Mouse (Mus musculus): ENCODE measurements around the gene Dnpep. TPM values are rescaled to one million over a fixed set of nuclear protein-coding genes. Genes with fewer than 3 reads are reported as not detected.

Dnpep gene
- total and polyA plus RNA-seq, 2 experiments from 2014 or later: 128 to 145 TPM

GRCm38 (mm10) chr1:75277195-75278188 lies 40.3 kb downstream of the Dnpep start:
- 0 out of 2 replicates have a peak, but pooled peaks cover 3% of the 10 kb centered on the region for H3K27me3 ChIP-seq (ENCODE audit: insufficient read depth, low read length)
- H3K4me3 ChIP-seq (ENCODE audit: low read depth, low read length): peak overlapping the region; percentile 39
- peak overlapping the region; percentile 54 for H3K9ac ChIP-seq (replicated peaks; ENCODE audit: low read length, poor library complexity, severe bottlenecking)
- ATAC-seq (ENCODE audit: low FRiP score): peak; percentile 69; the same call in 1 of the 2 replicates
- peak overlapping the region; percentile 52 for H3K27ac ChIP-seq (ENCODE audit: low read depth, low read length)
- DNase-seq (ENCODE audit: low spot score): peak; percentile 60
- no peak for TF ChIP-seq CTCF (IDR thresholded peaks at IDR 0.05)
- no peaks in the 10 kb centered on the region for H3K4me1 ChIP-seq (ENCODE audit: insufficient read depth, low read length)
- H3K36me3 ChIP-seq (ENCODE audit: insufficient read depth, low read length): no peaks in the 10 kb centered on the region
- WGBS: 2% methylated on average over 23 of the region's 23 CpGs
- peak overlapping the region; percentile 55 for H3K4me2 ChIP-seq (ENCODE audit: low read depth, low read length, poor library complexity, severe bottlenecking)
- H3K9me3 ChIP-seq (ENCODE audit: low read length): no peaks in the 10 kb centered on the region

- no peaks in the 10 kb centered on the region; the same call in 1 of the 2 replicates for H3K27me3 ChIP-seq (ENCODE audit: insufficient read depth, low read length)
- TF ChIP-seq CTCF (IDR thresholded peaks at IDR 0.05): peak; percentile 38
- peak within 1 kb of the TSS; percentile 64 for H3K9ac ChIP-seq (replicated peaks; ENCODE audit: low read length, poor library complexity, severe bottlenecking)
- H3K4me3 ChIP-seq (ENCODE audit: low read depth, low read length): peak within 1 kb of the TSS; percentile 55
- peak; percentile 79 for DNase-seq (ENCODE audit: low spot score)
- peak within 1 kb of the TSS; percentile 70 for H3K27ac ChIP-seq (ENCODE audit: low read depth, low read length)
- 0 out of 2 replicates have a peak, but pooled peaks cover 3% of the 10 kb centered on the region for H3K36me3 ChIP-seq (ENCODE audit: insufficient read depth, low read length)
- ATAC-seq (ENCODE audit: low FRiP score): peak; percentile 79
- 12% methylated on average over 29 of the region's 32 CpGs for WGBS
- H3K4me2 ChIP-seq (ENCODE audit: low read depth, low read length, poor library complexity, severe bottlenecking): peak within 1 kb of the TSS; percentile 55
- no peaks in the 10 kb centered on the region for H3K9me3 ChIP-seq (ENCODE audit: low read length)
- peaks cover 2% of the 10 kb centered on the region; the same call in 1 of the 2 replicates for H3K4me1 ChIP-seq (ENCODE audit: insufficient read depth, low read length)
Measured at GRCm38 (mm10) chr1:75264091-75264880, 53.5 kb downstream of the Dnpep start, which contains the start of gene Ptprn. Gene Ptprn (minus strand): TSS chr1:75264502.

GRCm38 (mm10) chr1:75262969-75263951 lies 54.5 kb downstream of the Dnpep start:
- TF ChIP-seq CTCF (IDR thresholded peaks at IDR 0.05): no peak
- H3K36me3 ChIP-seq (ENCODE audit: insufficient read depth, low read length): peaks cover 4% of the 10 kb centered on the region
- 2% methylated on average over 39 of the region's 40 CpGs for WGBS
- H3K27ac ChIP-seq (ENCODE audit: low read depth, low read length): peak overlapping the region; percentile 70
- peak overlapping the region; percentile 64 for H3K9ac ChIP-seq (replicated peaks; ENCODE audit: low read length, poor library complexity, severe bottlenecking)
- peaks cover 2% of the 10 kb centered on the region; the same call in 1 of the 2 replicates for H3K4me1 ChIP-seq (ENCODE audit: insufficient read depth, low read length)
- ATAC-seq (ENCODE audit: low FRiP score) (peak; percentile 73), DNase-seq (ENCODE audit: low spot score) (peak; percentile 57)
- peak overlapping the region; percentile 55 for H3K4me2 ChIP-seq (ENCODE audit: low read depth, low read length, poor library complexity, severe bottlenecking)
- no peaks in the 10 kb centered on the region; the same call in 1 of the 2 replicates for H3K27me3 ChIP-seq (ENCODE audit: insufficient read depth, low read length)
- no peaks in the 10 kb centered on the region for H3K9me3 ChIP-seq (ENCODE audit: low read length)
- peak overlapping the region; percentile 55 for H3K4me3 ChIP-seq (ENCODE audit: low read depth, low read length)

- H3K9me3 ChIP-seq (ENCODE audit: low read length): no peaks in the 10 kb centered on the region
- TF ChIP-seq CTCF (IDR thresholded peaks at IDR 0.05): no peak
- DNase-seq (ENCODE audit: low spot score): no peak
- no peaks in the 10 kb centered on the region; the same call in 1 of the 2 replicates for H3K27me3 ChIP-seq (ENCODE audit: insufficient read depth, low read length)
- peaks cover 6% of the 10 kb centered on the region for H3K36me3 ChIP-seq (ENCODE audit: insufficient read depth, low read length)
- H3K4me3 ChIP-seq (ENCODE audit: low read depth, low read length): no peak overlapping the region
- no peak overlapping the region for H3K27ac ChIP-seq (ENCODE audit: low read depth, low read length)
- H3K4me1 ChIP-seq (ENCODE audit: insufficient read depth, low read length): peaks cover 2% of the 10 kb centered on the region; the same call in 1 of the 2 replicates
- H3K4me2 ChIP-seq (ENCODE audit: low read depth, low read length, poor library complexity, severe bottlenecking): no peak overlapping the region
- no peak for ATAC-seq (ENCODE audit: low FRiP score)
- H3K9ac ChIP-seq (replicated peaks; ENCODE audit: low read length, poor library complexity, severe bottlenecking): no peak overlapping the region
Measured at GRCm38 (mm10) chr1:75261278-75261677, 56.5 kb downstream of the Dnpep start.

Other genes starting within 250 kb of the Dnpep start
- gene Nhej1, start 192.8 kb downstream of the Dnpep start, total RNA-seq (2014; rRNA removed): 1.8 and 2.4 TPM in 2 replicates
- gene Nhej1, start 192.8 kb downstream of the Dnpep start, polyA plus RNA-seq (2015; fragmentation: Nextera tagmentation; extraction: Ambion mirVana): 2.9 and 3.4 TPM in 2 replicates
- gene Slc23a3, start 184.1 kb downstream of the Dnpep start, total RNA-seq (2014; rRNA removed): not detected in 2 replicates
- not detected in 2 replicates for gene Slc23a3, start 184.1 kb downstream of the Dnpep start, polyA plus RNA-seq (2015; fragmentation: Nextera tagmentation; extraction: Ambion mirVana)
- gene Cnppd1, start 175.3 kb downstream of the Dnpep start, total RNA-seq (2014; rRNA removed): 50.5 and 51.4 TPM in 2 replicates
- 48.4 and 50.2 TPM in 2 replicates for gene Cnppd1, start 175.3 kb downstream of the Dnpep start, polyA plus RNA-seq (2015; fragmentation: Nextera tagmentation; extraction: Ambion mirVana)
- gene Retreg2, start 175.2 kb downstream of the Dnpep start, total RNA-seq (2014; rRNA removed): 220 and 228 TPM in 2 replicates
- 145 TPM in 2 replicates for gene Retreg2, start 175.2 kb downstream of the Dnpep start, polyA plus RNA-seq (2015; fragmentation: Nextera tagmentation; extraction: Ambion mirVana)
- 28.5 and 38.4 TPM in 2 replicates for gene Zfand2b, start 149.3 kb downstream of the Dnpep start, total RNA-seq (2014; rRNA removed)
- gene Zfand2b, start 149.3 kb downstream of the Dnpep start, polyA plus RNA-seq (2015; fragmentation: Nextera tagmentation; extraction: Ambion mirVana): 41.1 and 42.5 TPM in 2 replicates
- 43.5 and 44.6 TPM in 2 replicates for gene Abcb6, start 137.6 kb downstream of the Dnpep start, total RNA-seq (2014; rRNA removed)
- 46.7 and 49.1 TPM in 2 replicates for gene Abcb6, start 137.6 kb downstream of the Dnpep start, polyA plus RNA-seq (2015; fragmentation: Nextera tagmentation; extraction: Ambion mirVana)
- gene Ankzf1, start 125.8 kb downstream of the Dnpep start, total RNA-seq (2014; rRNA removed): 20.1 and 27.7 TPM in 2 replicates
- 15.7 and 17.0 TPM in 2 replicates for gene Ankzf1, start 125.8 kb downstream of the Dnpep start, polyA plus RNA-seq (2015; fragmentation: Nextera tagmentation; extraction: Ambion mirVana)
- gene Atg9a, start 125.8 kb downstream of the Dnpep start, total RNA-seq (2014; rRNA removed): 97.0 and 135 TPM in 2 replicates
- 71.8 and 75.6 TPM in 2 replicates for gene Atg9a, start 125.8 kb downstream of the Dnpep start, polyA plus RNA-seq (2015; fragmentation: Nextera tagmentation; extraction: Ambion mirVana)
- gene Glb1l, start 107.2 kb downstream of the Dnpep start, total RNA-seq (2014; rRNA removed): 18.3 and 25.6 TPM in 2 replicates
- 18.2 and 18.4 TPM in 2 replicates for gene Glb1l, start 107.2 kb downstream of the Dnpep start, polyA plus RNA-seq (2015; fragmentation: Nextera tagmentation; extraction: Ambion mirVana)
- gene Stk16, start 107.2 kb downstream of the Dnpep start, total RNA-seq (2014; rRNA removed): 98.8 and 130 TPM in 2 replicates
- 111 and 113 TPM in 2 replicates for gene Stk16, start 107.2 kb downstream of the Dnpep start, polyA plus RNA-seq (2015; fragmentation: Nextera tagmentation; extraction: Ambion mirVana)
- 99.2 and 165 TPM in 2 replicates for gene Tuba4a, start 98.1 kb downstream of the Dnpep start, total RNA-seq (2014; rRNA removed)
- gene Tuba4a, start 98.1 kb downstream of the Dnpep start, polyA plus RNA-seq (2015; fragmentation: Nextera tagmentation; extraction: Ambion mirVana): 87.0 and 115 TPM in 2 replicates
- gene A630095N17Rik, start 85.9 kb downstream of the Dnpep start, total RNA-seq (2014; rRNA removed): not detected in 2 replicates
- not detected in 2 replicates for gene A630095N17Rik, start 85.9 kb downstream of the Dnpep start, polyA plus RNA-seq (2015; fragmentation: Nextera tagmentation; extraction: Ambion mirVana)
- gene Dnajb2, start 81.6 kb downstream of the Dnpep start, total RNA-seq (2014; rRNA removed): 43.6 and 46.7 TPM in 2 replicates
- gene Dnajb2, start 81.6 kb downstream of the Dnpep start, polyA plus RNA-seq (2015; fragmentation: Nextera tagmentation; extraction: Ambion mirVana): 61.7 and 65.1 TPM in 2 replicates
- 116 and 127 TPM in 2 replicates for gene Ptprn, start 53.5 kb downstream of the Dnpep start, total RNA-seq (2014; rRNA removed)
- gene Ptprn, start 53.5 kb downstream of the Dnpep start, polyA plus RNA-seq (2015; fragmentation: Nextera tagmentation; extraction: Ambion mirVana): 51.4 and 52.2 TPM in 2 replicates
- 302 and 332 TPM in 2 replicates for gene Resp18, start 39.6 kb downstream of the Dnpep start, total RNA-seq (2014; rRNA removed)
- gene Resp18, start 39.6 kb downstream of the Dnpep start, polyA plus RNA-seq (2015; fragmentation: Nextera tagmentation; extraction: Ambion mirVana): 409 and 416 TPM in 2 replicates
- gene Des, start 42.3 kb upstream of the Dnpep start, total RNA-seq (2014; rRNA removed): 1.9 and 2.6 TPM in 2 replicates
- 1.4 and 1.6 TPM in 2 replicates for gene Des, start 42.3 kb upstream of the Dnpep start, polyA plus RNA-seq (2015; fragmentation: Nextera tagmentation; extraction: Ambion mirVana)
- gene Speg, start 57.3 kb upstream of the Dnpep start, total RNA-seq (2014; rRNA removed): 62.9 and 70.6 TPM in 2 replicates
- gene Speg, start 57.3 kb upstream of the Dnpep start, polyA plus RNA-seq (2015; fragmentation: Nextera tagmentation; extraction: Ambion mirVana): 22.0 and 23.7 TPM in 2 replicates
- 77.1 and 94.9 TPM in 2 replicates for gene Gmppa, start 117.9 kb upstream of the Dnpep start, total RNA-seq (2014; rRNA removed)
- 67.4 and 76.1 TPM in 2 replicates for gene Gmppa, start 117.9 kb upstream of the Dnpep start, polyA plus RNA-seq (2015; fragmentation: Nextera tagmentation; extraction: Ambion mirVana)
- gene Asic4, start 132.4 kb upstream of the Dnpep start, total RNA-seq (2014; rRNA removed): 180 and 188 TPM in 2 replicates
- 54.8 and 60.0 TPM in 2 replicates for gene Asic4, start 132.4 kb upstream of the Dnpep start, polyA plus RNA-seq (2015; fragmentation: Nextera tagmentation; extraction: Ambion mirVana)
- gene Chpf, start 161.3 kb upstream of the Dnpep start, total RNA-seq (2014; rRNA removed): 125 and 132 TPM in 2 replicates
- 60.0 and 60.8 TPM in 2 replicates for gene Chpf, start 161.3 kb upstream of the Dnpep start, polyA plus RNA-seq (2015; fragmentation: Nextera tagmentation; extraction: Ambion mirVana)
- gene Tmem198, start 161.5 kb upstream of the Dnpep start, total RNA-seq (2014; rRNA removed): 52.4 and 57.8 TPM in 2 replicates
- 49.4 and 50.4 TPM in 2 replicates for gene Tmem198, start 161.5 kb upstream of the Dnpep start, polyA plus RNA-seq (2015; fragmentation: Nextera tagmentation; extraction: Ambion mirVana)
- gene Obsl1, start 188.5 kb upstream of the Dnpep start, total RNA-seq (2014; rRNA removed): 40.7 and 45.9 TPM in 2 replicates
- 24.2 TPM in 2 replicates for gene Obsl1, start 188.5 kb upstream of the Dnpep start, polyA plus RNA-seq (2015; fragmentation: Nextera tagmentation; extraction: Ambion mirVana)
- 30.9 and 33.3 TPM in 2 replicates for gene Inha, start 189.1 kb upstream of the Dnpep start, total RNA-seq (2014; rRNA removed)
- 22.5 and 23.2 TPM in 2 replicates for gene Inha, start 189.1 kb upstream of the Dnpep start, polyA plus RNA-seq (2015; fragmentation: Nextera tagmentation; extraction: Ambion mirVana)
- gene Stk11ip, start 203.5 kb upstream of the Dnpep start, total RNA-seq (2014; rRNA removed): 28.8 and 32.7 TPM in 2 replicates
- gene Stk11ip, start 203.5 kb upstream of the Dnpep start, polyA plus RNA-seq (2015; fragmentation: Nextera tagmentation; extraction: Ambion mirVana): 15.6 and 16.9 TPM in 2 replicates
- 172 and 179 TPM in 2 replicates for gene Slc4a3, start 228.3 kb upstream of the Dnpep start, total RNA-seq (2014; rRNA removed)
- 108 and 111 TPM in 2 replicates for gene Slc4a3, start 228.3 kb upstream of the Dnpep start, polyA plus RNA-seq (2015; fragmentation: Nextera tagmentation; extraction: Ambion mirVana)

Data from midbrain, postnatal 0 days (tissue).